Mouse (Mus musculus) CH12.LX (cell line): ENCODE measurements around the gene Gm20431. TPM values are rescaled to one million over a fixed set of nuclear protein-coding genes. Genes with fewer than 3 reads are reported as not detected.

ENCODE experiments used
- DNase-seq: peaks from one replicate; pipeline ENCODE4 v3.0.0-alpha.2; 2013; ENCODE audit errors: extremely low read depth
- H3K27ac ChIP-seq: 2 replicates; pipeline ENCODE4 v1.5.1; 2012; ENCODE audit warnings: low read depth, mild to moderate bottlenecking, control low read depth, moderate library complexity; ENCODE audit not compliant: insufficient read depth
- H3K27me3 ChIP-seq: replicated peaks from 2 replicates; pipeline ENCODE3; 2012; ENCODE audit warnings: inconsistent platforms
- H3K36me3 ChIP-seq, 2 experiments: replicated peaks in 1 of 2; 2 replicates each; pipeline versions ENCODE3 to v1.6.1; 2012; ENCODE audit warnings: inconsistent platforms in 1 of 2, low read length in 1 of 2, mild to moderate bottlenecking in 1 of 2, mixed read lengths in 1 of 2, moderate library complexity in 1 of 2; ENCODE audit not compliant: control insufficient read depth in 1 of 2, insufficient read depth in 1 of 2
- H3K4me1 ChIP-seq, 2 experiments: 2 replicates each; pipeline ENCODE4 v1.6.1; 2012; ENCODE audit warnings: inconsistent platforms in 1 of 2, moderate library complexity in 1 of 2; ENCODE audit not compliant: insufficient read depth in 2 of 2, control insufficient read depth in 1 of 2
- H3K4me2 ChIP-seq: 2 replicates; pipeline ENCODE4 v1.6.1; 2012; ENCODE audit warnings: low read depth, mild to moderate bottlenecking, control low read depth; ENCODE audit not compliant: poor library complexity, insufficient read depth, severe bottlenecking
- H3K4me3 ChIP-seq, 3 experiments: fragments of 150-350 bp in 1 of 3; sonication (generic) in 1 of 3; replicated peaks in 1 of 3; 2 replicates each; pipeline versions ENCODE3 to v1.5.1; 2011 to 2012; ENCODE audit warnings: low read depth in 2 of 3, low read length in 2 of 3, mild to moderate bottlenecking in 2 of 3, moderate library complexity in 2 of 3, control low read depth in 1 of 3, improper control_type of control experiment in 1 of 3, inconsistent platforms in 1 of 3, mixed read lengths in 1 of 3; ENCODE audit not compliant: poor library complexity in 1 of 3
- H3K79me2 ChIP-seq: replicated peaks from 2 replicates; pipeline ENCODE4 v1.6.1; 2012; ENCODE audit warnings: mild to moderate bottlenecking, moderate library complexity; ENCODE audit not compliant: control insufficient read depth, poor library complexity, insufficient read depth, severe bottlenecking; ENCODE audit errors: extremely low read depth
- H3K9ac ChIP-seq: 2 replicates; pipeline ENCODE4 v1.6.1; 2012; ENCODE audit warnings: low read depth, mild to moderate bottlenecking, control low read depth, moderate library complexity; ENCODE audit not compliant: insufficient read depth
- H3K9me3 ChIP-seq: replicated peaks from 2 replicates; pipeline ENCODE3; 2012; ENCODE audit warnings: low read length, inconsistent platforms, mixed read lengths
- BHLHE40 ChIP-seq: IDR thresholded peaks from 2 replicates; pipeline ENCODE4 v1.6.1; 2011; ENCODE audit warnings: mild to moderate bottlenecking, low read depth, low read length, improper control_type of control experiment
- CTCF ChIP-seq, 2 experiments: IDR thresholded peaks in 1 of 2; conservative IDR thresholded peaks in 1 of 2; 2 replicates each; pipeline ENCODE4 v1.5.1; 2011 to 2012; ENCODE audit warnings: low read depth in 2 of 2, low read length in 2 of 2, improper control_type of control experiment in 1 of 2, inconsistent platforms in 1 of 2, mild to moderate bottlenecking in 1 of 2, moderate library complexity in 1 of 2
- E2F4 ChIP-seq: IDR thresholded peaks from 2 replicates; pipeline ENCODE4 v1.6.1; 2011; ENCODE audit warnings: low read depth, low read length, improper control_type of control experiment; ENCODE audit not compliant: insufficient replicate concordance
- EP300 ChIP-seq: IDR thresholded peaks from 2 replicates; pipeline ENCODE4 v1.6.1; 2011; ENCODE audit warnings: low read length, improper control_type of control experiment
- ETS1 ChIP-seq: conservative IDR thresholded peaks from 2 replicates; pipeline ENCODE4 v1.6.1; 2012; ENCODE audit warnings: low read depth, mild to moderate bottlenecking, inconsistent platforms, low read length, improper control_type of control experiment, moderate library complexity
- GABPA ChIP-seq: IDR thresholded peaks from 2 replicates; pipeline ENCODE4 v1.6.1; 2012; ENCODE audit warnings: low read depth, low read length, improper control_type of control experiment, inconsistent platforms; ENCODE audit not compliant: insufficient replicate concordance
- HCFC1 ChIP-seq: IDR thresholded peaks from 2 replicates; pipeline ENCODE4 v1.6.1; 2012; ENCODE audit warnings: low read depth, mild to moderate bottlenecking, inconsistent platforms, low read length, improper control_type of control experiment
- JUND ChIP-seq: conservative IDR thresholded peaks from 2 replicates; pipeline ENCODE4 v1.6.1; 2011; ENCODE audit warnings: low read depth, low read length, improper control_type of control experiment
- KAT2A ChIP-seq: IDR thresholded peaks from 2 replicates; pipeline ENCODE4 v1.6.1; 2012; ENCODE audit warnings: low read length, improper control_type of control experiment, inconsistent platforms; ENCODE audit not compliant: insufficient replicate concordance
- MAFK ChIP-seq: IDR thresholded peaks from 2 replicates; pipeline ENCODE4 v1.6.1; 2011; ENCODE audit warnings: low read length, improper control_type of control experiment; ENCODE audit not compliant: insufficient replicate concordance
- MAX ChIP-seq: IDR thresholded peaks from 2 replicates; pipeline ENCODE4 v1.6.1; 2011; ENCODE audit warnings: low read length, improper control_type of control experiment
- MAZ ChIP-seq: IDR thresholded peaks from 2 replicates; pipeline ENCODE4 v1.6.1; 2012; ENCODE audit warnings: low read depth, mild to moderate bottlenecking, inconsistent platforms, low read length, improper control_type of control experiment, moderate library complexity
- MEF2A ChIP-seq: IDR thresholded peaks from 2 replicates; pipeline ENCODE4 v1.6.1; 2014; ENCODE audit warnings: low read depth, mild to moderate bottlenecking, inconsistent platforms, low read length, improper control_type of control experiment, borderline replicate concordance
- MXI1 ChIP-seq: IDR thresholded peaks from 2 replicates; pipeline ENCODE4 v1.6.1; 2011; ENCODE audit warnings: mild to moderate bottlenecking, low read depth, low read length, improper control_type of control experiment
- MYC ChIP-seq: IDR thresholded peaks from 2 replicates; pipeline ENCODE4 v1.6.1; 2011; ENCODE audit warnings: low read depth, mild to moderate bottlenecking, improper control_type of control experiment, low read length
- NRF1 ChIP-seq: IDR thresholded peaks from 2 replicates; pipeline ENCODE4 v1.6.1; 2014; ENCODE audit warnings: low read depth, mild to moderate bottlenecking, inconsistent platforms, low read length, improper control_type of control experiment, moderate library complexity
- PAX5 ChIP-seq: IDR thresholded peaks from 2 replicates; pipeline ENCODE4 v1.6.1; 2012; ENCODE audit warnings: low read length, inconsistent platforms, mixed read lengths
- POLR2A ChIP-seq: IDR thresholded peaks from 2 replicates; pipeline ENCODE4 v1.6.1; 2011; ENCODE audit warnings: low read depth, mild to moderate bottlenecking, improper control_type of control experiment, low read length
- RCOR1 ChIP-seq: conservative IDR thresholded peaks from 2 replicates; pipeline ENCODE4 v1.6.1; 2012; ENCODE audit warnings: low read depth, mild to moderate bottlenecking, inconsistent platforms, low read length, improper control_type of control experiment
- SMC3 ChIP-seq: IDR thresholded peaks from 2 replicates; pipeline ENCODE4 v1.6.1; 2011; ENCODE audit warnings: low read depth, low read length, improper control_type of control experiment
- TBP ChIP-seq: conservative IDR thresholded peaks from 2 replicates; pipeline ENCODE4 v1.6.1; 2011; ENCODE audit warnings: low read depth, low read length, improper control_type of control experiment
- TCF12 ChIP-seq: IDR thresholded peaks from 2 replicates; pipeline ENCODE4 v1.6.1; 2014; ENCODE audit warnings: low read depth, mild to moderate bottlenecking, inconsistent platforms, low read length, improper control_type of control experiment
- UBTF ChIP-seq: IDR thresholded peaks from 2 replicates; pipeline ENCODE4 v1.6.1; 2012; ENCODE audit warnings: low read depth, mild to moderate bottlenecking, inconsistent platforms, low read length, improper control_type of control experiment, moderate library complexity
- ZC3H11A ChIP-seq: IDR thresholded peaks from 2 replicates; pipeline ENCODE4 v1.6.1; 2012; ENCODE audit warnings: low read depth, mild to moderate bottlenecking, inconsistent platforms, low read length, improper control_type of control experiment
- ZKSCAN1 ChIP-seq: IDR thresholded peaks from 2 replicates; pipeline ENCODE4 v1.6.1; 2012; ENCODE audit warnings: low read depth, inconsistent platforms, low read length, improper control_type of control experiment, borderline replicate concordance
- ZMIZ1 ChIP-seq: IDR thresholded peaks from 2 replicates; pipeline ENCODE4 v1.6.1; 2012; ENCODE audit warnings: low read depth, mild to moderate bottlenecking, inconsistent platforms, low read length, improper control_type of control experiment
- ZNF384 ChIP-seq: IDR thresholded peaks from 2 replicates; pipeline ENCODE4 v1.6.1; 2012; ENCODE audit warnings: low read depth, low read length, improper control_type of control experiment, inconsistent platforms
- dilution Hi-C: fragments of 300-500 bp; cut with MboI; formaldehyde crosslinking; loops from 2 replicates; pipeline ENCODE4 v1.14.3; 2020; ENCODE audit warnings: low sequenced_read_pairs; ENCODE audit not compliant: extremely low pct_unique_long_range_greater_than_20kb, extremely low pct_ligation_motif_present
- in situ Hi-C: fragments of 300-500 bp; cut with MboI; formaldehyde crosslinking; loops from 3 replicates; pipeline ENCODE4 v1.14.3; 2019; ENCODE audit warnings: low sequenced_read_pairs, low pct_ligation_motif_present, low pct_unique_long_range_greater_than_20kb, mixed read lengths
- polyA plus RNA-seq: library from polyadenylated mRNA; unstranded; fragments of >175 nt; gene quantifications from 2 replicates; pipeline ENCODE4 v1.2.1, GENCODE M21; 2012; ENCODE audit warnings: low read depth; ENCODE audit not compliant: insufficient read length
- total RNA-seq, 2 experiments: library from RNA; depleted of rRNA; stranded (reverse); fragments of 300-350 nt in 1 of 2; fragments of >200 nt in 1 of 2; gene quantifications; 2 replicates each; pipeline ENCODE4 v1.2.3; 2012 to 2014

The Gm20431 gene
- total and polyA plus RNA-seq, 3 experiments, result 2.4 to 15.0 TPM; not detected in 1

- in situ Hi-C loops, result no loop called here
- H3K4me1 ChIP-seq, result peaks cover 30 to 50% of the 10 kb centered on the region in 2 experiments
- H3K27me3 ChIP-seq, result no peaks in the 10 kb centered on the region
- peaks cover 3% of the 10 kb centered on the region for H3K9me3 ChIP-seq
- H3K27ac ChIP-seq, result peak overlapping the region; percentile 97
- H3K9ac ChIP-seq, result peak overlapping the region; percentile 66
- TF ChIP-seq BHLHE40 (0 out of 2 replicates have a peak, but pooled peaks have one; percentile 5), HCFC1 (no peak), POLR2A (no peak), KAT2A (no peak)
- dilution Hi-C loops, result no loop called here
- H3K36me3 ChIP-seq, result peaks cover 13 to 19% of the 10 kb centered on the region in 2 experiments
- DNase-seq, result no peak
- H3K79me2 ChIP-seq, result peaks cover 36% of the 10 kb centered on the region
- H3K4me2 ChIP-seq, result peak overlapping the region; percentile 88
- H3K4me3 ChIP-seq, result peak overlapping the region; percentile 8 to 86 (median 49)
Observed at GRCm38 (mm10) chr2:167632731-167633536, 28.4 kb downstream of the Gm20431 start.

DNA sequence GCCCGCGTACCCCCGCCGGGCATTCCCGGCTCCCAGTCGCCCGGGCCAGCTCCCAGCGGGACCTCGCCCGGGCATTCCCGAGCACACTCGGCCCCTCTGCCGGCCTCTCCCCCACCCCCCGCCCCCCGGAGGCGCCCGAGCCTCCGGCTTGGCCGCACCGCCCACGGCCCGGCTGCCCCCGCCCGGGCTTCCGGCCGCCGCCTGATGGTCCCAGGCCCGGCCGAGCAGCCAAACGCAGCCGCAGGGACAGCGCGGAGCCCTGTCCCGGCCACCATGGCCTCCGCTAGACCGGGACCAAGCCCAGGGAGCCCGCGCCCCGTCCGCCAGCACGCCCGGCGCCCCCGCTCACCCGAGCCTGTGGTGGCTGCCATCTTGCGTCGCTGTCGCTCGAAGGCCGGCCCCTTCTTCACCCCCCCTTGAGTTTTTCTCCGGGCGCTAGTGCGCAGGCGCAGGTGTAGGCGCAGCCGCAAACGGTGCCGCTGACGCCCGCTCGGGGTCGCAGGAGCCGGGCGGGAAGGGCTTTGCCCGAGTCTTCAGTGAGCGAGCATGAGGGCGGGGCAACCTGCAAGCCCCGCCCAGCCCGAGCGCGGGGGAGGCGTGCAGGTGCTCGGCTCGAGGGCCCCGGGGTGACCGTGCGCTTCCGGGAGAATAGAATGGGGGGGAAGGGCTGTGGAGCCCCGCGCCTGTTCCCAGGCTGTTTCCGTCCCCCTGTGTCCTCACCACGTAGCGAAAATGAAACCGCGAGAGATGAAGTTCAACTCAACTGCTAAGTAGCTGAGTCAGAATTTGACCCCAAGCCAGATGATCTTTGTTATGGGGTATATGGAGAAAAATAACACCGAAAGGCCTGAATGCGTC is 29.5 kb downstream of the Gm20431 start, which contains the start of gene Ube2v1:
Ube2v1 (minus strand) TSS at position 505 of the 858 bp plus-strand sequence.
- Histone ChIP-seq H3K4me3 (peak within 1 kb of the TSS; percentile 61 to 86 (median 71)), H3K4me1 (peaks cover 37 to 60% of the 10 kb centered on the region in 2 experiments), H3K79me2 (peaks cover 47% of the 10 kb centered on the region), H3K9ac (peak within 1 kb of the TSS; percentile 97), H3K36me3 (peaks cover 20 to 30% of the 10 kb centered on the region in 2 experiments), H3K27me3 (no peaks in the 10 kb centered on the region), H3K4me2 (peak within 1 kb of the TSS; percentile 88), H3K9me3 (peaks cover 3% of the 10 kb centered on the region), H3K27ac (peak within 1 kb of the TSS; percentile 97)
- DNase-seq, result peak; percentile 97
- in situ Hi-C loops (no loop called here), dilution Hi-C loops (no loop called here)
- TF ChIP-seq RCOR1 (peak; percentile 71), MAFK (peak; percentile 92), MYC (peak; percentile 73), MAZ (peak; percentile 98), JUND (peak; percentile 85), ZNF384 (no peak), TBP (no peak; the same call in 1 of the 2 replicates), BHLHE40 (peak; percentile 98), TCF12 (peak; percentile 97), SMC3 (no peak), MXI1 (no peak; the same call in 1 of the 2 replicates), GABPA (peak; percentile 25; the same call in 1 of the 2 replicates), HCFC1 (peak; percentile 93), ETS1 (peak; percentile 100), MEF2A (peak; percentile 90), MAX (peak; percentile 68), NRF1 (peak; percentile 96), ZMIZ1 (0 out of 2 replicates have a peak, but pooled peaks have one; percentile 55), ZC3H11A (no peak), EP300 (peak; percentile 89), UBTF (no peak; the same call in 1 of the 2 replicates), CTCF (conservative IDR thresholded peaks at IDR 0.05 in 1 of 2, IDR thresholded peaks at IDR 0.05 in 1 of 2; ENCODE audit: low read depth in 2 of 2, low read length in 2 of 2) (no peak), KAT2A (peak; percentile 90; the same call in 1 of the 2 replicates), ZKSCAN1 (no peak), E2F4 (peak; percentile 59; the same call in 1 of the 2 replicates), POLR2A (peak; percentile 82), PAX5 (no peak)
